Mouse (Mus musculus) erythroblast, embryonic 14.5 days (primary cell): ENCODE measurements around the gene Gm8113. TPM values are rescaled to one million over a fixed set of nuclear protein-coding genes. Genes with fewer than 3 reads are reported as not detected.
"Not testable (repeated sequence)": the region's sequence is repeated elsewhere in the genome, so short reads cannot be mapped to it uniquely, and the experiment has no call there.

ENCODE experiments used
- H3K27me3 ChIP-seq: 2 replicates; pipeline ENCODE4 v1.6.1; 2012; ENCODE audit warnings: inconsistent platforms; ENCODE audit not compliant: control insufficient read depth
- H3K36me3 ChIP-seq: 2 replicates; pipeline ENCODE4 v1.6.1; 2012; ENCODE audit warnings: mild to moderate bottlenecking, inconsistent platforms; ENCODE audit not compliant: control insufficient read depth
- H3K4me1 ChIP-seq: 2 replicates; pipeline ENCODE4 v1.6.1; 2012; ENCODE audit warnings: inconsistent platforms; ENCODE audit not compliant: control insufficient read depth
- H3K4me3 ChIP-seq: replicated peaks from 2 replicates; pipeline ENCODE3; 2012; ENCODE audit warnings: moderate library complexity, mild to moderate bottlenecking, inconsistent platforms
- H3K9me3 ChIP-seq: 2 replicates; pipeline ENCODE4 v1.6.1; 2012; ENCODE audit warnings: low read length, inconsistent platforms, mixed read lengths; ENCODE audit not compliant: control insufficient read depth
- polyA plus RNA-seq: library from polyadenylated mRNA; stranded (reverse); fragments of >175 nt; gene quantifications from 2 replicates; pipeline ENCODE4 v1.2.3, GENCODE M21; 2012

The Gm8113 gene
- polyA plus RNA-seq, 1 experiment, result not detected

DNA sequence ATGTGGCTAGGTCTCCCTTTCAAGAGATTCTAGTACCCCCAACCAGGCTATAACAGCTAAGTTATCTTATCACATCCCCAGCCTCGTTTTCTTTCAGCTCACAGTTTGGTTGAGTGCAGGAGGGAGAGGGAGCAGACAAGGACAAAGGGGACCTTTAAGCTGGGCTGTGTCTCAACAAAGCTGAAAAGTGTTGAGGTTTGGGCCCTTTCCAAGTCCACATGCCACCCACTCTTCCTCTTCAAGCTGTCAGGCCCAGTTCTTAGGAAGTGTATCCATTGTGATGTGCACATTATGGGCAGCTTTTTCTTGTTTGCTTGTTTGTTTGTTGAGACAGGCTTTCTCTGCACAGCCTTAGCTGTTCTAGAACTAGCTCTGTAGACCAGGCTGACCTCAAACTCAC, 29.9 kb downstream of the Gm8113 start:
- H3K36me3 ChIP-seq, H3K9me3 ChIP-seq, H3K4me3 ChIP-seq: not testable (repeated sequence)

GRCm38 (mm10) chr14:43956769-43957168, 31.6 kb downstream of the Gm8113 start, which contains the start of gene Ang5:
Gene Ang5, plus strand, starts transcription at chr14:43957069.
- H3K27me3 ChIP-seq, H3K36me3 ChIP-seq, H3K4me3 ChIP-seq, H3K4me1 ChIP-seq, H3K9me3 ChIP-seq: not testable (repeated sequence)

More for the DNA sequence above, 29.9 kb downstream of the Gm8113 start:
- H3K4me1 ChIP-seq, H3K27me3 ChIP-seq: not testable (repeated sequence)

Other genes starting within 250 kb of the Gm8113 start
- gene Gm8165, start 248.2 kb upstream of the Gm8113 start, polyA plus RNA-seq, result not detected in 2 replicates
- not detected in 2 replicates for gene Gm7324, start 227.6 kb upstream of the Gm8113 start, polyA plus RNA-seq
- gene Gm16506, start 197.9 kb upstream of the Gm8113 start, polyA plus RNA-seq, result not detected in 2 replicates
- gene Gm6526, start 177.5 kb upstream of the Gm8113 start, polyA plus RNA-seq, result not detected in 2 replicates
- not detected in 2 replicates for gene Gm8180, start 140.6 kb upstream of the Gm8113 start, polyA plus RNA-seq
- not detected in 2 replicates for gene Ear1, start 49.9 kb upstream of the Gm8113 start, polyA plus RNA-seq
- gene Ear10, start 1.8 kb upstream of the Gm8113 start, polyA plus RNA-seq, result not detected in 2 replicates
- gene Ang5, start 31.7 kb downstream of the Gm8113 start, polyA plus RNA-seq, result not detected in 2 replicates
- not detected in 2 replicates for gene Ang6, start 76.9 kb downstream of the Gm8113 start, polyA plus RNA-seq
- not detected in 2 replicates for gene Ear2, start 177.3 kb downstream of the Gm8113 start, polyA plus RNA-seq
- gene Gm3327, start 198.5 kb downstream of the Gm8113 start, polyA plus RNA-seq, result not detected in 2 replicates